Mouse (Mus musculus) cerebellum, adult 2 months (tissue): ENCODE measurements around the gene Arhgef3.

Experiments used
- CTCF ChIP-seq: fragments of 200-500 bp; IDR thresholded peaks from 2 replicates; pipeline ENCODE4 v1.5.1; 2011; ENCODE audit warnings: low read depth, mild to moderate bottlenecking, control low read depth, low read length, moderate library complexity, borderline replicate concordance; ENCODE audit not compliant: insufficient read depth
- POLR2A ChIP-seq: fragments of 200-500 bp; IDR thresholded peaks from 2 replicates; pipeline ENCODE4 v1.6.1; 2011; ENCODE audit warnings: low read length, control low read depth, borderline replicate concordance; ENCODE audit not compliant: insufficient read depth

DNA sequence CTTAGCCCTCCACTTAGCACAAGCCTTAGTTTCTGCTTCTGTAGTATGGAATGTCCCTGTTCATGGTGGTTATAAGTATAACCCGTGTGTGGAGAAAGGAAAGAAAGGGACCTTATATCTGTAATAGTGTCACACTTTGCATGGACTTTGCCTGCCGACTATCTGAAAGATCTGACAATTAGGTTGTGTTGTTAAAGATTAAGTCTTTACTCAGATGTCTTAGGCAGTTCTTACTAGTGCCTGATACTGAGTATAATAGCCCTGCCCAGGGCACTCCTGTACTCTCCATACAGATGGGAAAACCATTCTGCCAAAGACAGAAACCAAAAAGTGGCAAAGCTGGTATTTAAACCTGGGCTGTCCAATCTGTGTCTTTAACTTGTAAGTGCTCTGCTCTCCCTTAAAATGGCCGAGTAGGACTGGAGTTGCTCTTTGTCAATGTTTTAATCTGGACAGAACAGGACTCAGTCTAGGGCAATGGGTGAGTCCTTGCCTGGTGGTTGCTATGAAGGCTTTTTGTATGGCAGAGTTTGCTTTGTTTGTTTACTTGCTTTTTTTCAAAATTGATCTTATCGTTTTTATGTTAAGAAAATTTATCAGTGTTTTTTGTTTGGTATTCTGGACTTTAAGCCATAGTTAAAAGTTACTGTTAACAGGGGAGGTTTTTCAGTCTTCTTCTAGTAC, 196.0 kb downstream of the Arhgef3 start:
- no peak for TF ChIP-seq CTCF
- TF ChIP-seq POLR2A = no peak
